Mouse (Mus musculus) myocyte (in vitro differentiated cells): Measurements from ENCODE around the gene Zfp985. TPM values are rescaled to one million over a fixed set of nuclear protein-coding genes. Genes with fewer than 3 reads are reported as not detected.
"Not testable (repeated sequence)": the region's sequence is repeated elsewhere in the genome, so short reads cannot be mapped to it uniquely, and the experiment has no call there.

Experiments
- H3K27me3 ChIP-seq: one replicate; pipeline ENCODE4 v1.6.1; 2011; ENCODE audit not compliant: control insufficient read depth, insufficient read depth, insufficient read length
- H3K36me3 ChIP-seq: one replicate; pipeline ENCODE4 v1.6.1; 2011; ENCODE audit not compliant: control insufficient read depth, insufficient read depth
- H3K4me2 ChIP-seq: one replicate; pipeline ENCODE4 v1.6.1; 2011; ENCODE audit warnings: low read depth, control low read depth
- H3K4me3 ChIP-seq: one replicate; pipeline ENCODE4 v1.5.1; 2011; ENCODE audit warnings: mild to moderate bottlenecking, control low read depth, moderate library complexity
- H3K79me2 ChIP-seq: one replicate; pipeline ENCODE4 v1.6.1; 2011; ENCODE audit not compliant: control insufficient read depth, insufficient read depth
- H3ac ChIP-seq: one replicate; pipeline ENCODE4 v1.6.1; 2011; ENCODE audit not compliant: control insufficient read depth, insufficient read length
- CEBPB ChIP-seq: IDR thresholded peaks from 2 replicates; pipeline ENCODE4 v1.6.1; 2011; ENCODE audit warnings: mild to moderate bottlenecking, moderate library complexity; ENCODE audit not compliant: poor library complexity, insufficient read depth, severe bottlenecking
- E2F4 ChIP-seq: IDR thresholded peaks from one replicate; pipeline ENCODE4 v1.6.1; 2011; ENCODE audit warnings: mild to moderate bottlenecking, control low read depth, moderate library complexity; ENCODE audit not compliant: insufficient read depth
- MAX ChIP-seq: IDR thresholded peaks from one replicate; pipeline ENCODE4 v1.6.1; 2011; ENCODE audit warnings: low read depth, mild to moderate bottlenecking, control low read depth
- MYOD1 ChIP-seq, 3 experiments: IDR thresholded peaks; one replicate each; pipeline ENCODE4 v1.6.1; 2011; ENCODE audit warnings: control low read depth in 2 of 3, low read depth in 2 of 3, mild to moderate bottlenecking in 2 of 3, moderate library complexity in 1 of 3; ENCODE audit not compliant: insufficient read length in 2 of 3, control insufficient read depth in 1 of 3
- MYOG ChIP-seq, 3 experiments: IDR thresholded peaks; one replicate each; pipeline ENCODE4 v1.6.1; 2011; ENCODE audit warnings: control low read depth in 2 of 3, low read depth in 2 of 3, mild to moderate bottlenecking in 2 of 3; ENCODE audit not compliant: insufficient read length in 2 of 3, control insufficient read depth in 1 of 3, insufficient read depth in 1 of 3
- POLR2A ChIP-seq: IDR thresholded peaks from one replicate; pipeline ENCODE4 v1.6.1; 2011; ENCODE audit warnings: low read depth, mild to moderate bottlenecking, control low read depth, moderate library complexity; ENCODE audit not compliant: insufficient read length
- POLR2AphosphoS2 ChIP-seq: IDR thresholded peaks from one replicate; pipeline ENCODE4 v1.6.1; 2011; ENCODE audit warnings: low read depth, control low read depth; ENCODE audit not compliant: insufficient read length
- REST ChIP-seq: IDR thresholded peaks from one replicate; pipeline ENCODE4 v1.6.1; 2011; ENCODE audit warnings: mild to moderate bottlenecking, control low read depth, moderate library complexity; ENCODE audit not compliant: insufficient read depth, insufficient read length
- SRF ChIP-seq: IDR thresholded peaks from one replicate; pipeline ENCODE4 v1.6.1; 2011; ENCODE audit warnings: low read depth; ENCODE audit not compliant: control insufficient read depth, insufficient read length
- TCF12 ChIP-seq: IDR thresholded peaks from one replicate; pipeline ENCODE4 v1.6.1; 2011; ENCODE audit warnings: mild to moderate bottlenecking, control low read depth; ENCODE audit not compliant: poor library complexity, insufficient read depth, severe bottlenecking
- TCF3 ChIP-seq: IDR thresholded peaks from one replicate; pipeline ENCODE4 v1.6.1; 2011; ENCODE audit warnings: low read depth, control low read depth; ENCODE audit not compliant: insufficient read length
- USF1 ChIP-seq: IDR thresholded peaks from one replicate; pipeline ENCODE4 v1.6.1; 2011; ENCODE audit warnings: low read depth, mild to moderate bottlenecking, control low read depth, moderate library complexity
- polyA plus RNA-seq: library from polyadenylated mRNA; unstranded; fragments of >200 nt; fragmentation: generic; extraction: Trizol; gene quantifications from one replicate; pipeline ENCODE4 v1.2.1, GENCODE M21; 2012; ENCODE audit warnings: missing spikeins

The Zfp985 gene
- polyA plus RNA-seq, 1 experiment: 0.97 TPM

DNA sequence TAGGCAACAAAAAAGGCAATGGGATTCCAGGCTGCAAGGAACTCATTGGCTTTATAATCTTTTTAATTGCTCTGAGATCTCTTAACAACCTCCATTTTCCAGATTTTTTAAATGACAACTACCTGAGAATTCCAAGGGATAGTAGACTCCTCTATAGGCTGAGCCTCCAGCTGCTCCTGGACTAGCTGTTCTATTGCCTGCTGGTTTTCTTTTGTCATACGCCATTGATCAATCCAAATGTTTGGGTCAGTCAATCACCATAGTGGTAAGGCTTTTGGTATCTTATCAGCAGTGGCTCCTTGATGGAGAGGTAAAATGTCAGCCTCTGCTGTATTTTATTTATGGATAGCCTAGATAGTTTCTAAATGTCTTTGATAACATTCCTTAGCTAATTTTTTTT lies 44.6 kb downstream of the Zfp985 start:
- H3K79me2 ChIP-seq: no peaks in the 10 kb centered on the region

DNA sequence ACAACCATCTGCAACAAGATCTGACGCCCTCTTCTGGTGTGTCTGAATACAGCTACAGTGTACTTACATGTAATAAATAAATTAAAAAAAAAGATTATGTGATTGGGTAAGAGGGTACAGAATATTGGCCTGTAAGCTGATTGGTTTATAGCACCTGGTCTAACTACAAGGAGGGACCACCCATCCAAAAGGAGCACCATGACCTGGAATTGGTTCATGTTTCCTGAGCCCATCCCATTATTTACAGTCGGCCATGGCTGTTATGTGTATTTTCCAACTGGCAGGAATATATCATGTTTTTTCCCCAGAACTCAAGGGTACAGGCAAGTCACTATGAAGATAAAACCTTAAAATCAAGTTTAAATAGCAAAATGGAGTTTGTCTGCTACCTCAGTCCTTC lies 45.8 kb downstream of the Zfp985 start:
- Histone ChIP-seq H3K36me3 (no peaks in the 10 kb centered on the region), H3K4me3 (no peak overlapping the region), H3K27me3 (no peaks in the 10 kb centered on the region), H3ac (no peak overlapping the region), H3K4me2 (no peak overlapping the region), H3K79me2 (no peaks in the 10 kb centered on the region)
- no peak for TF ChIP-seq E2F4
- TF ChIP-seq MAX: no peak
- no peak for TF ChIP-seq MYOD1 (IDR thresholded peaks at IDR 0.05; ENCODE audit: control insufficient read depth in 1 of 3, insufficient read length in 2 of 3, low read depth in 2 of 3)
- TF ChIP-seq REST: no peak
- TF ChIP-seq POLR2AphosphoS2: no peak
- no peak for TF ChIP-seq TCF12
- no peak for TF ChIP-seq CEBPB
- no peak for TF ChIP-seq MYOG (IDR thresholded peaks at IDR 0.05; ENCODE audit: control insufficient read depth in 1 of 3, insufficient read depth in 1 of 3, insufficient read length in 2 of 3, low read depth in 2 of 3)
- TF ChIP-seq USF1: no peak
- TF ChIP-seq POLR2A: no peak
- no peak for TF ChIP-seq TCF3
- TF ChIP-seq SRF: no peak

More for the DNA sequence above, 44.6 kb downstream of the Zfp985 start:
- Histone ChIP-seq H3K27me3 (no peaks in the 10 kb centered on the region), H3K36me3 (no peaks in the 10 kb centered on the region), H3K4me2 (no peak overlapping the region), H3K4me3 (no peak overlapping the region), H3ac (no peak overlapping the region)
- TF ChIP-seq CEBPB (no peak), POLR2AphosphoS2 (no peak), MYOD1 (IDR thresholded peaks at IDR 0.05; ENCODE audit: control insufficient read depth in 1 of 3, insufficient read length in 2 of 3, low read depth in 2 of 3) (no peak), MAX (no peak), POLR2A (no peak), E2F4 (no peak), SRF (no peak), MYOG (IDR thresholded peaks at IDR 0.05; ENCODE audit: control insufficient read depth in 1 of 3, insufficient read depth in 1 of 3, insufficient read length in 2 of 3, low read depth in 2 of 3) (no peak), REST (no peak), TCF3 (no peak), TCF12 (no peak), USF1 (no peak)

DNA sequence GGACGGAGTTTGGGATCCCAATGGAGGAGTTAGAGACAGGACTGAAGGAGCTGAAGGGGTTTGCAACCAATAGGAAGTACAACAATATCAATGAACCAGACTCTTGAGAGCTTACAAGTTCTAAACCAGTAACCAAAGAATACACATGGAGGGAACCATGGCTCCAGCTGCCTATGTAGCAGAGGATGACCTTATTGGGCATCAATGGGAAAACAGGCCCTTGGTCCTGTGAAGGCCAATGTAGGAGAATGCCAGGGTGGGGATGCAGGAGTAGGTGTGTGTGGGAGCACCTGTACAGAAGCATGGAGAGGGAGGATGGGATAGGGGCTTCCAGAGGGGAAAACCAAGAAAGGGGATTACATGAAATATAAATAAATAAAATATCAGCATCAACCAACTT lies 48.8 kb downstream of the Zfp985 start:
- Histone ChIP-seq H3ac (no peak overlapping the region), H3K36me3 (no peaks in the 10 kb centered on the region), H3K27me3 (no peaks in the 10 kb centered on the region), H3K4me2 (no peak overlapping the region), H3K4me3 (no peak overlapping the region), H3K79me2 (no peaks in the 10 kb centered on the region)
- TF ChIP-seq MYOG (IDR thresholded peaks at IDR 0.05; ENCODE audit: control insufficient read depth in 1 of 3, insufficient read depth in 1 of 3, insufficient read length in 2 of 3, low read depth in 2 of 3) (no peak), TCF12 (no peak), E2F4 (no peak), MAX (no peak), POLR2AphosphoS2 (no peak), TCF3 (no peak), REST (no peak), CEBPB (no peak), POLR2A (no peak), USF1 (no peak), SRF (no peak), MYOD1 (IDR thresholded peaks at IDR 0.05; ENCODE audit: control insufficient read depth in 1 of 3, insufficient read length in 2 of 3, low read depth in 2 of 3) (no peak)

DNA sequence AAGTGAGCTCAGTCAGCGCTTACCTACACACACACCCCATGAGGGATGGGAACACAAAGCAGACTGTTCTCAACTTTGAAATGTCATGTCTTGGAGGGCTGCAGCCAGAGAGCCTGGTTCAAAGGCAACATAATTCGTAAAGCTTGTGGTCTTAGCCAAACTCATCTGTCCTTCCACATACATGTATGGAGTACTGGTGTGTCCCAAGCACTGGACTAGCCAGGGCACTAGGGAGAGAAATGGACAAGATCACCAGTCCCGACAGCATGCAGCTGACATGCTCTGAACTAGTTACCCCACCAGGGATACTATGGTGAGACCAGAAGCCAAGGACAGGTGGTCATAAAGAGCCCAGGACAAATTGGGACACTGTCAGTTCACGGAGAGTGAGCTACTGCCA lies 50.7 kb downstream of the Zfp985 start:
- TF ChIP-seq MYOD1 (IDR thresholded peaks at IDR 0.05; ENCODE audit: control insufficient read depth in 1 of 3, insufficient read length in 2 of 3, low read depth in 2 of 3): no peak

DNA sequence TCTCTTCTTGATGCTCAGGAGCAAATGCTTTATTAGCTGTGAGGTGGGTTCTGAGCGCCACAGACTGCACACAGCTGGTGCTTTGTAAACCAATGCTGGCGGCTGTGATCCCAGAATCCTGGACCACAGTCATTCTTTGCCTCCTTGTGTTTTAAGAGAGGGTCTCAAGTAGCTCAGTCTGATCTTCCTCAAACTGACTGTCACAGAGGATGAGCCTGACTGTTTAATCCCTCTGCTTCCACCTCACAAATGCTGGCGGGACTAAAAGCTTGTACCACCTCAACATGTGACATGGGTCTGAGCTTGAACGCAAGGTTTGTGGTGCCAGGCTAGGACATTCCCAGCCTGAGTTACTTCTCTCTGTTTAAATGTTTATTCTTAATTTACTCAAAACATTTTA lies 52.4 kb downstream of the Zfp985 start:
- Histone ChIP-seq H3K36me3 (no peaks in the 10 kb centered on the region), H3K79me2 (no peaks in the 10 kb centered on the region), H3K27me3 (no peaks in the 10 kb centered on the region), H3K4me2 (no peak overlapping the region), H3ac (no peak overlapping the region), H3K4me3 (no peak overlapping the region)
- TF ChIP-seq E2F4 (no peak), USF1 (no peak), CEBPB (no peak)

More for the DNA sequence above, 50.7 kb downstream of the Zfp985 start:
- Histone ChIP-seq H3ac (no peak overlapping the region), H3K79me2 (no peaks in the 10 kb centered on the region), H3K4me3 (no peak overlapping the region), H3K27me3 (no peaks in the 10 kb centered on the region), H3K4me2 (no peak overlapping the region), H3K36me3 (no peaks in the 10 kb centered on the region)

DNA sequence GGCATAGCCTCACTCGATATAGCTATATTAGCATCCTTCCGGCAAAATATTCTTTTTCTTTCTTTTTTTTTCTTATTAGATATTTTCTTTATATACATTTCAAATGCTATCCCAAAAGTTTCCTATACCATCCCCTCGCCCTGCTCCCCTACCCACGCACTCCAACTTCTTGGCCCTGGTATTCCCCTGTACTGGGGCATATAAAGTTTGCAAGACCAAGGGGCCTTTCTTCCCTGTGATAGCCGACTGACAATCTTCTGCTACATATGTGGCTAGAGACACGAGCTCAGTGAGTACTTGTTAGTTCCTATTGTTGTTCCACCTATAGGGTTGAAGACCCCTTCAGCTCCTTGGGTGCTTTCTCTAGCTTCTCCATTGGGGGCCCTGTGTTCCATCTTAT lies 53.4 kb downstream of the Zfp985 start:
- not testable (repeated sequence) for H3K36me3 ChIP-seq, H3K27me3 ChIP-seq, H3K4me2 ChIP-seq, H3K4me3 ChIP-seq, H3K79me2 ChIP-seq, H3ac ChIP-seq

DNA sequence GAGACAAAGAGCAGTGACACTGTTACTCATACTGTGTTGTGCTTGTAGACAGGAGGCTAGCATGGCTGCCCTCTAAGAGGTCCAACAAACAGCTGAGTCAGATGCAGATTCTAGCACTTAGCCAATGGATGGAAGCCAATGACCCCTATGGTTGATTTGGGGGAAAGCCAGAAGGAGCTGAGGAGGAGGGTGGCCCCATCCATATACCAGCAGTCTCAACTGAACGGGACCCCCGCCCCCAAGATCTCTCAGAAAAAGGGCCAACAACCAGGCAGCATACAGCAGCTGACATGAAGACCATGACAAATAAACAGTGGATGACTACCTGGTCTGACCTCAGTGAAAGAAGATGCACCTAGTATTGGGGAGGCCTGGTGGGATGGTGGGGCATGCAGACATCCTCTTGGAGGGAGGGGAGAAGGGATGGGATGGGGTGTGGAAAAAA lies 80.8 kb downstream of the Zfp985 start:
- not testable (repeated sequence) for H3K4me2 ChIP-seq, H3K27me3 ChIP-seq, H3ac ChIP-seq, H3K36me3 ChIP-seq, H3K79me2 ChIP-seq, H3K4me3 ChIP-seq
